Mouse (Mus musculus) ES-E14 (cell line): ENCODE results near the gene Tgfbr2.

ENCODE experiments used
- CHD2 ChIP-seq: IDR thresholded peaks from 2 replicates; pipeline ENCODE4 v1.6.1; 2014; ENCODE audit warnings: mild to moderate bottlenecking, low read depth, low read length, inconsistent platforms
- HCFC1 ChIP-seq: IDR thresholded peaks from 2 replicates; pipeline ENCODE4 v1.6.1; 2012; ENCODE audit warnings: low read length, inconsistent platforms, borderline replicate concordance; ENCODE audit not compliant: insufficient read depth
- MAFK ChIP-seq: IDR thresholded peaks from 2 replicates; pipeline ENCODE4 v1.6.1; 2014; ENCODE audit warnings: mild to moderate bottlenecking, low read depth, low read length, inconsistent platforms; ENCODE audit not compliant: insufficient read depth
- ZNF384 ChIP-seq: IDR thresholded peaks from 2 replicates; pipeline ENCODE4 v1.6.1; 2012; ENCODE audit warnings: low read depth, low read length, inconsistent platforms

DNA sequence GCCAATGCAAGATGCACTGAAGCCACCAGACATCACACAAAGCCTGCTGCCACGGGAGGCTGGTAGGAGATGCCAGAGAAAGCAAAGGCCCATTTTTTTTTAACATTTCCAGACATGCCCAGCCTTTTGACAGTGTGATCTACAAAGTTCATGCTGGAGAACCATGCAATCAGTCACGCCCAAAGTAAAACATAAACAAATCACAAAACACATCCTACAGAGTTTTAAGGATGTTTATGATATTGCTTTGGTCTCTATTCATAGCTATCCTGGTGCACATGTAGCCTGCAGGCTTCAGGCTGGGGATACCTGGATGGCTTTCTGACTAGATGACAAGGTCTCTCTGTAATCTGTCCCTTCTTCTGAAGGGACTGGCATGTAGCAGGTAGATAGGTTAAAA lies 46.8 kb downstream of the Tgfbr2 start:
- TF ChIP-seq ZNF384 (no peak), HCFC1 (no peak), MAFK (no peak), CHD2 (no peak)
